Comparison of ENCODE assay signal across 18 mouse cellular contexts in the genomic region with DNA sequence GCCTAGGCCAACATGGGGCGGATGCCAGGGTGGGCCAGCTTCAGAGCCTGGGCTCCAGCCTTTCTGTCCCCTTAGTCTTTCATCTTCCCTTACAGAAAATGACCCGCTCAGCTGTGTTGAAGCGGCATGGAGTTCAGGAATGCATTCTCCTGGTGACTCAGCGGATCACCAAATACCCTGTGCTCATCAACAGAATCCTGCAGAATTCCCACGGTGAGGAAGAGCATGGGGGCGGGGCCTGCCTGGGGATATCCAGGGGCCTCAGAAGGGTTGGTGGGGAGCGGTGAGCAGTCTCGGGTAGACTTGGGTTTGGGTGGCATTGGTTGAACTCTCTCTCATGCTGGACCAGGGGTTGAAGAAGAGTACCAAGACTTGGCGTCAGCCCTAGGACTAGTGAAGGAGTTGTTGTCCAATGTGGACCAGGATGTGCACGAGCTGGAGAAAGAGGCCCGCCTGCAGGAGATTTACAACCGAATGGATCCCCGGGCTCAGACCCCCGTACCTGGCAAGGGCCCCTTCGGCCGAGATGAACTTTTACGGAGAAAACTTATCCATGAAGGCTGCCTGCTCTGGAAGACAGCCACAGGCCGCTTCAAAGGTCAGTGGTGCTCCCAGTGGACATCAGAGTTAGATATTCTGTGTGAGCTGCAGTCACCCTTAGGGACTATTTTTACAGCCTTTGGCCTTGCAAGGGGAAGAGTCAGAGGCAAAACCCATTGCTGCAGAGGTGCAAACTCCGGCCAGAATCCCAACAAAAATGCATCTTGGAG. TPM values are rescaled to one million over a fixed set of nuclear protein-coding genes. Genes with fewer than 3 reads are reported as not detected.
DNase-seq lines count a peak whose midpoint lies in the region; ATAC-seq lines count a peak whose summit lies in the region.
"Had no signal": no experiment of that assay in that cellular context is flagged by ENCODE, and none has a peak within 500 bp of the region (broad histone marks: within the 10 kb centered on the region; RNA-seq: fewer than 3 reads in every experiment).

No protein-coding gene starts in this region.

- H3K27me3 ChIP-seq in forebrain, embryonic 11.5 days (ENCODE audit: control insufficient read depth, insufficient read depth, low read length): no peaks in the 10 kb centered on the region
- H3K27me3 ChIP-seq in forebrain, embryonic 16.5 days (replicated peaks; ENCODE audit: control insufficient read depth, insufficient read depth, low read length): no peaks in the 10 kb centered on the region
- H3K27me3 ChIP-seq in kidney, embryonic 14.5 days (ENCODE audit: control insufficient read depth, insufficient read depth, low read length): no peaks in the 10 kb centered on the region
- no peaks in the 10 kb centered on the region for H3K27me3 ChIP-seq in heart, embryonic 16.5 days (ENCODE audit: control insufficient read depth, insufficient read depth, low read length)
- H3K27me3 ChIP-seq: limb, embryonic 12.5 days; liver, embryonic 15.5 days; midbrain, embryonic 12.5 days had no signal

- no peaks in the 10 kb centered on the region for H3K4me1 ChIP-seq in forebrain, embryonic 11.5 days (replicated peaks; ENCODE audit: control insufficient read depth, insufficient read depth, low read length)
- H3K4me1 ChIP-seq in forebrain, embryonic 16.5 days (replicated peaks; ENCODE audit: control insufficient read depth, insufficient read depth, low read length): no peaks in the 10 kb centered on the region
- H3K4me1 ChIP-seq in kidney, embryonic 14.5 days (ENCODE audit: control insufficient read depth, insufficient read depth, low read length): no peaks in the 10 kb centered on the region
- H3K4me1 ChIP-seq in heart, embryonic 16.5 days (ENCODE audit: control insufficient read depth, insufficient read depth, low read length): peaks cover 34% of the 10 kb centered on the region
- H3K4me1 ChIP-seq: limb, embryonic 12.5 days; midbrain, embryonic 12.5 days had no signal

- peak; percentile 43 for DNase-seq in forebrain, embryonic 11.5 days (ENCODE audit: low spot score)
- peak; percentile 51 for DNase-seq in kidney, adult 11 months
- peak; percentile 47 to 65 for DNase-seq in kidney, postnatal 36 days
- no peak for DNase-seq in ovary, postnatal 14 days (ENCODE audit: low spot score)
- DNase-seq: adrenal gland, postnatal 10 days; cerebellum, adult 9-11 months; thymus, postnatal 4 days had no signal

- peaks cover 41% of the 10 kb centered on the region for H3K36me3 ChIP-seq in forebrain, embryonic 11.5 days (ENCODE audit: control insufficient read depth, insufficient read depth, low read length)
- peaks cover 64% of the 10 kb centered on the region for H3K36me3 ChIP-seq in forebrain, embryonic 16.5 days (ENCODE audit: control insufficient read depth, insufficient read depth)
- peaks cover 96% of the 10 kb centered on the region for H3K36me3 ChIP-seq in kidney, embryonic 14.5 days (ENCODE audit: control insufficient read depth, insufficient read depth, low read length)
- H3K36me3 ChIP-seq in heart, embryonic 16.5 days (ENCODE audit: control insufficient read depth, insufficient read depth): peaks cover 73% of the 10 kb centered on the region

- H3K9ac ChIP-seq in forebrain, embryonic 11.5 days (ENCODE audit: low read length): no peak overlapping the region
- H3K9ac ChIP-seq in forebrain, embryonic 16.5 days (replicated peaks; ENCODE audit: low read depth, low read length): no peak overlapping the region
- no peak overlapping the region for H3K9ac ChIP-seq in kidney, embryonic 14.5 days (ENCODE audit: low read depth, low read length)
- no peak overlapping the region for H3K9ac ChIP-seq in heart, embryonic 16.5 days (ENCODE audit: low read length)
- H3K9ac ChIP-seq: limb, embryonic 12.5 days; liver, embryonic 15.5 days; midbrain, embryonic 12.5 days had no signal

- H3K4me2 ChIP-seq in forebrain, embryonic 11.5 days (ENCODE audit: low read depth, low read length, severe bottlenecking): no peak overlapping the region
- no peak overlapping the region for H3K4me2 ChIP-seq in forebrain, embryonic 16.5 days (ENCODE audit: low read length)
- no peak overlapping the region for H3K4me2 ChIP-seq in kidney, embryonic 14.5 days (replicated peaks; ENCODE audit: low read depth, low read length)
- H3K4me2 ChIP-seq in heart, embryonic 16.5 days (ENCODE audit: low read depth, low read length): peak overlapping the region; percentile 21; the same call in 1 of the 2 replicates
- H3K4me2 ChIP-seq: limb, embryonic 12.5 days; liver, embryonic 15.5 days; midbrain, embryonic 12.5 days had no signal

- no peak overlapping the region for H3K27ac ChIP-seq in forebrain, embryonic 11.5 days (ENCODE audit: low read depth, low read length)
- H3K27ac ChIP-seq in forebrain, embryonic 16.5 days (ENCODE audit: low read length): no peak overlapping the region
- no peak overlapping the region for H3K27ac ChIP-seq in kidney, embryonic 14.5 days (ENCODE audit: low read depth, low read length)
- H3K27ac ChIP-seq in heart, embryonic 16.5 days (ENCODE audit: low read length): peak overlapping the region; percentile 79
- H3K27ac ChIP-seq: embryonic facial prominence, embryonic 10.5 days; limb, embryonic 12.5 days; liver, embryonic 15.5 days; midbrain, embryonic 12.5 days; stomach, postnatal 0 days had no signal

- WGBS in forebrain, embryonic 11.5 days: 91% methylated on average over 19 of the region's 19 CpGs
- WGBS in forebrain, embryonic 16.5 days: 91% methylated on average over 19 of the region's 19 CpGs
- 92% methylated on average over 19 of the region's 19 CpGs for WGBS in kidney, embryonic 14.5 days
- WGBS in heart, embryonic 16.5 days: 79% methylated on average over 19 of the region's 19 CpGs

- ATAC-seq in forebrain, embryonic 11.5 days (replicated peaks; ENCODE audit: low FRiP score): no peak
- ATAC-seq in forebrain, embryonic 16.5 days: no peak
- no peak for ATAC-seq in kidney, embryonic 14.5 days (ENCODE audit: low FRiP score, low TSS enrichment)
- no peak for ATAC-seq in heart, embryonic 16.5 days (replicated peaks; ENCODE audit: extremely low read depth, insufficient read depth, low FRiP score)
- ATAC-seq in activated CD4-positive, CD25-positive, alpha-beta regulatory T cell, adult 4 months: no peak

- H3K9me3 ChIP-seq in forebrain, embryonic 11.5 days (ENCODE audit: control insufficient read depth, low read length): no peaks in the 10 kb centered on the region
- H3K9me3 ChIP-seq in forebrain, embryonic 16.5 days (ENCODE audit: control insufficient read depth, low read length): no peaks in the 10 kb centered on the region
- H3K9me3 ChIP-seq in kidney, embryonic 14.5 days (ENCODE audit: control insufficient read depth, low read length): no peaks in the 10 kb centered on the region
- no peaks in the 10 kb centered on the region for H3K9me3 ChIP-seq in heart, embryonic 16.5 days (replicated peaks; ENCODE audit: control insufficient read depth, low read length)
- H3K9me3 ChIP-seq: embryonic facial prominence, embryonic 10.5 days; limb, embryonic 12.5 days; liver, embryonic 15.5 days had no signal

- no peak overlapping the region for H3K4me3 ChIP-seq in forebrain, embryonic 11.5 days (ENCODE audit: low read depth, low read length)
- no peak overlapping the region for H3K4me3 ChIP-seq in forebrain, embryonic 16.5 days (replicated peaks; ENCODE audit: low read length)
- H3K4me3 ChIP-seq in kidney, embryonic 14.5 days (ENCODE audit: low read length): no peak overlapping the region
- no peak overlapping the region for H3K4me3 ChIP-seq in heart, embryonic 16.5 days (ENCODE audit: low read length)
- H3K4me3 ChIP-seq: embryonic facial prominence, embryonic 10.5 days; limb, embryonic 12.5 days; liver, embryonic 15.5 days; midbrain, embryonic 12.5 days had no signal

RNA-seq across cellular contexts. Expression of a gene that starts 17.3 kb away (rescaled TPM):
- polyA plus RNA-seq in forebrain, embryonic 11.5 days (2014; fragmentation: Nextera tagmentation; extraction: Ambion mirVana): not detected in 2 replicates
- polyA plus RNA-seq in forebrain, embryonic 16.5 days (2015; fragmentation: Nextera tagmentation; extraction: Ambion mirVana): not detected in 2 replicates
- polyA plus RNA-seq in kidney, embryonic 14.5 days (2014; fragmentation: Nextera tagmentation; extraction: Ambion mirVana): not detected in 2 replicates
- polyA plus RNA-seq in heart, embryonic 16.5 days (2015; fragmentation: Nextera tagmentation; extraction: Ambion mirVana): not detected in 2 replicates
- not detected for polyA plus RNA-seq in activated CD4-positive, CD25-positive, alpha-beta regulatory T cell, adult 4 months (2017; shearing (Covaris generic))
- polyA plus RNA-seq: embryonic facial prominence, embryonic 10.5 days; hindbrain, embryonic 11.5 days; intestine, embryonic 14.5 days; limb, embryonic 12.5 days; liver, embryonic 15.5 days; midbrain, embryonic 12.5 days had no signal

RNA-seq across cellular contexts. Expression of a gene that starts 29.9 kb away (rescaled TPM):
- polyA plus RNA-seq in forebrain, embryonic 11.5 days (2014; fragmentation: Nextera tagmentation; extraction: Ambion mirVana): 118 and 123 TPM in 2 replicates
- 166 and 210 TPM in 2 replicates for polyA plus RNA-seq in forebrain, embryonic 16.5 days (2015; fragmentation: Nextera tagmentation; extraction: Ambion mirVana)
- polyA plus RNA-seq in kidney, embryonic 14.5 days (2014; fragmentation: Nextera tagmentation; extraction: Ambion mirVana): 110 and 127 TPM in 2 replicates
- polyA plus RNA-seq in heart, embryonic 16.5 days (2015; fragmentation: Nextera tagmentation; extraction: Ambion mirVana): 76.7 and 85.5 TPM in 2 replicates
- 10 to 100 TPM; 45.7 to 54.0 TPM for polyA plus RNA-seq in activated CD4-positive, CD25-positive, alpha-beta regulatory T cell, adult 4 months (2017; shearing (Covaris generic))

RNA-seq across cellular contexts. Expression of a gene that starts 49.9 kb away (rescaled TPM):
- 111 and 116 TPM in 2 replicates for polyA plus RNA-seq in forebrain, embryonic 11.5 days (2014; fragmentation: Nextera tagmentation; extraction: Ambion mirVana)
- 107 and 109 TPM in 2 replicates for polyA plus RNA-seq in forebrain, embryonic 16.5 days (2015; fragmentation: Nextera tagmentation; extraction: Ambion mirVana)
- 58.1 and 103 TPM in 2 replicates for polyA plus RNA-seq in kidney, embryonic 14.5 days (2014; fragmentation: Nextera tagmentation; extraction: Ambion mirVana)
- polyA plus RNA-seq in heart, embryonic 16.5 days (2015; fragmentation: Nextera tagmentation; extraction: Ambion mirVana): 67.4 and 68.6 TPM in 2 replicates
- 10 to 100 TPM; 43.2 to 46.4 TPM for polyA plus RNA-seq in activated CD4-positive, CD25-positive, alpha-beta regulatory T cell, adult 4 months (2017; shearing (Covaris generic))
